Mouse (Mus musculus) thymus, adult 2 months (tissue): ENCODE measurements around the gene Rufy2. TPM values are rescaled to one million over a fixed set of nuclear protein-coding genes. Genes with fewer than 3 reads are reported as not detected.

Source experiments
- DNase-seq: peaks from one replicate; pipeline ENCODE4 v3.0.0; 2021
- H3K27ac ChIP-seq: fragments of 200-500 bp; 2 replicates; pipeline ENCODE4 v1.5.1; 2012; ENCODE audit warnings: low read length, control low read depth; ENCODE audit not compliant: control insufficient read depth, insufficient read depth
- H3K27me3 ChIP-seq: fragments of 200-500 bp; 2 replicates; pipeline ENCODE4 v1.6.1; 2012; ENCODE audit warnings: mild to moderate bottlenecking, low read length, moderate library complexity, mixed read lengths; ENCODE audit not compliant: control insufficient read depth, insufficient read depth
- H3K36me3 ChIP-seq: fragments of 200-500 bp; 2 replicates; pipeline ENCODE4 v1.6.1; 2012; ENCODE audit warnings: mild to moderate bottlenecking, low read length, moderate library complexity; ENCODE audit not compliant: control insufficient read depth, insufficient read depth
- H3K4me1 ChIP-seq: fragments of 200-500 bp; replicated peaks from 2 replicates; pipeline ENCODE4 v1.6.1; 2012; ENCODE audit warnings: low read length; ENCODE audit not compliant: control insufficient read depth, insufficient read depth
- H3K4me3 ChIP-seq: fragments of 200-500 bp; 2 replicates; pipeline ENCODE4 v1.5.1; 2012; ENCODE audit warnings: mild to moderate bottlenecking, low read length, control low read depth, moderate library complexity; ENCODE audit not compliant: control insufficient read depth, insufficient read depth
- CTCF ChIP-seq: fragments of 200-500 bp; IDR thresholded peaks from 2 replicates; pipeline ENCODE4 v1.5.1; 2012; ENCODE audit warnings: mild to moderate bottlenecking, control low read depth, low read length, moderate library complexity, borderline replicate concordance; ENCODE audit not compliant: control insufficient read depth, poor library complexity, insufficient read depth; ENCODE audit errors: extremely low read depth
- POLR2A ChIP-seq: fragments of 200-500 bp; IDR thresholded peaks from 2 replicates; pipeline ENCODE4 v1.6.1; 2012; ENCODE audit warnings: mild to moderate bottlenecking, low read length, control low read depth, moderate library complexity; ENCODE audit not compliant: control insufficient read depth, poor library complexity, insufficient read depth; ENCODE audit errors: extremely low read depth
- WGBS: fragments of 180-500 bp; shearing (Covaris S2); methylation state at CpG from one replicate; pipeline ENCODE4 v1.1.7; 2018; 5-methylcytosine and 5-hydroxymethylcytosine counted together
- polyA plus RNA-seq: library from polyadenylated mRNA; depleted of rRNA; stranded (reverse); fragments of >200 nt; gene quantifications from 2 replicates; pipeline ENCODE4 v1.2.3, GENCODE M21; 2012; rRNA removed

The Rufy2 gene
- polyA plus RNA-seq = 7.5 and 8.0 TPM in 2 replicates

DNA sequence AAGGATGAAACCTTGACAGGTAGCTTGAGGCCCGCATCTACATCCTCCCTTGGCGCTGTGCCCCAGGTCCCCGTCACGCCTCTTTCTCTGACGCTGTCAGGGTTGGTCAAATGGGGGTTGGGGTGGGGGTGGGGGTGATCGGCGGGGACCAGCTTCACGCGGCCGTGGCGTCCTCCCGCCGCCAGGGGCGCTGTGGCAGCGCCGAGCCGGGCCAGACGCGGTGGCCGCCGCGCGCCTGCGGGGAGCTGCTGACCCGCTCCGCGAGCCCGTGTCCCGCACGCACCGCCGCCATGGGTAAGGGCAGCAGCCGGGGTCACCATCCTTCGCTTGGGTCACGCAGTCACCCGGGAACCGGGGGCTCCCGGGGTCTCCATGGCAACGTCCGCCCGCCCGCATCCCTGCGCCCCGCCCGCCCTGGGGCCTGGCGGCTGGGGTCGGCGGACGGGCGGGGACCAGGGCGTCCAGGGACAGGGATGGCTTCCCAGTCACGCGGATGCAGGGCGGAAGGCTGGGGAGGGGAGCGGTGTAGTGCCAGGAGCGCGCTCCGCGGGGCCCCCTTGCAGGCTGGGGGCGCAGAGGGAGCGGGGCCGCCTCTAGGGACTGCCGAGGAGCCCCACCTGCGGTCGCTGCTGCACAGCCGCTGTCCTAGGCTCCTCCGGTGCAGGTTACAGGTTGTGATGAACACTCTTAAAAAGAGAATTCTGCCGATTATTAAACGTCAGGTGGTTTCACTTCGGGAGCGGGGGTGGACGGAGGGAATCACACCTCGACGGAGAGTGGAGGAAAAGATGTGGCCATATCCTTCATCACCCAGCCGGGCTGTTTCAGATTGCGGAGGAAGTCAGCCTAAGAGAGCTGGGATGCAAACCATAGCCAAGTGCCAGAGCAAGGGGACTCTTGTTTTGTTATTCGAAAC is at the start of gene Rufy2:
Rufy2 (plus strand) TSS at position 185 of the 916 bp plus-strand sequence.
- WGBS = under 1% methylated on average over 74 of the region's 77 CpGs
- peak; percentile 85 for DNase-seq
- TF ChIP-seq POLR2A = no peak
- peak; percentile 91 for TF ChIP-seq CTCF
- H3K4me3 ChIP-seq = peak within 1 kb of the TSS; percentile 83
- no peaks in the 10 kb centered on the region for H3K27me3 ChIP-seq
- H3K36me3 ChIP-seq = no peaks in the 10 kb centered on the region
- H3K4me1 ChIP-seq = peaks cover 24% of the 10 kb centered on the region
- peak within 1 kb of the TSS; percentile 13; the same call in 1 of the 2 replicates for H3K27ac ChIP-seq

DNA sequence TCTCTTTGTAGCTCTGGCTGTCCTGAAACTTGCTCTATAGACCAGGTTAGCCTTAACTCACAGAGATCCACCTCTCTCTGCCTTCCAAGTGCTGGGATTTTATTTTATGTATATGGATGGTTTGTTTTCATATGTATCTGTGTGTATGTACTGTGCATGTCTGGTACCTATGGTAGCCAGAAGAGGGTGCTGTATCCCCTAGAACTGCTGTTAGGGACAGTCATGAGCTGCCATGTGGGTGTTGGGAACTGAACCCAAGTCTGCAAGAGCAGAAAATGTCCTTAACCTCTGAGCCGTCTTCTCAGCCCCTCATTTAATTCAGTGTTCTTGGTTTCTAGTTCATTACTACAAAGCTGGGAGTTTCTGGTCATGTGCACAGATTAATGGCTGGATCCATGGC is 47.6 kb upstream of the Rufy2 start:
- Histone ChIP-seq H3K4me1 (no peaks in the 10 kb centered on the region), H3K36me3 (peaks cover 17% of the 10 kb centered on the region; the same call in 1 of the 2 replicates), H3K27me3 (no peaks in the 10 kb centered on the region), H3K4me3 (no peak overlapping the region), H3K27ac (no peak overlapping the region)
- TF ChIP-seq CTCF = no peak
- TF ChIP-seq POLR2A = no peak
- no peak for DNase-seq
- WGBS = 97% methylated on average over 1 of the region's 1 CpGs

DNA sequence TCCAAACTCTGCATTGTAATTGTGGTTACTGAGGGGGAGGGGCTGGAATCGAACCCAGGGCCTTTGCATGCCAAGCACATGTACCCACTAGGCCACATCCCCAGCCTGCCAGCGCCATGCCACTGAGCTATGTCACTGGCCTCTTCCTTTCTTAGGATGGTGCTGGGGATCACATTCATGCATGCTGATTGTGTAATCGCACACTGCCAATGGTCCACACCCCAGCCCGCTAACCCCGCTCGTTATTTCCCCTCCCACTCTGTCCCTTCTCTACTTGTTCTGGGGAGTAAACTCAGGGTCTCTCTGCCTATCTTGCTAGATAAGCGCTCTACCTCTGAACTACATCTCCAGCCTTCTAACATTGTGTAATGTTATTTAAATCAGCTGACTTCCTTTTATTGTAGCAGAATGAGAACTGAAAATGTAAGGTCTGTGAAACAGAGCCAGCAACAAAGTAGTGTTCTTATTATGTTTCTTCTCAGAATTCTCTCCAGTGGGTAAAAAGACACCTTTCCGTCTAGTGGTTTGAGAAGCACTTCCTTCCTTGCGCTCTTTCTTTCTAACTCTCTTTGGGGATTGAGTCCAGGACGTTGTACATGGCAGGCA is 34.9 kb upstream of the Rufy2 start:
- no peaks in the 10 kb centered on the region for H3K27me3 ChIP-seq
- TF ChIP-seq CTCF = no peak
- TF ChIP-seq POLR2A = no peak
- no peak for DNase-seq
- no peak overlapping the region for H3K27ac ChIP-seq
- H3K36me3 ChIP-seq = no peaks in the 10 kb centered on the region; the same call in 1 of the 2 replicates
- 0 out of 2 replicates have a peak, but pooled peaks cover 3% of the 10 kb centered on the region for H3K4me1 ChIP-seq
- no peak overlapping the region for H3K4me3 ChIP-seq
- WGBS = 59% methylated on average over 10 of the region's 10 CpGs

DNA sequence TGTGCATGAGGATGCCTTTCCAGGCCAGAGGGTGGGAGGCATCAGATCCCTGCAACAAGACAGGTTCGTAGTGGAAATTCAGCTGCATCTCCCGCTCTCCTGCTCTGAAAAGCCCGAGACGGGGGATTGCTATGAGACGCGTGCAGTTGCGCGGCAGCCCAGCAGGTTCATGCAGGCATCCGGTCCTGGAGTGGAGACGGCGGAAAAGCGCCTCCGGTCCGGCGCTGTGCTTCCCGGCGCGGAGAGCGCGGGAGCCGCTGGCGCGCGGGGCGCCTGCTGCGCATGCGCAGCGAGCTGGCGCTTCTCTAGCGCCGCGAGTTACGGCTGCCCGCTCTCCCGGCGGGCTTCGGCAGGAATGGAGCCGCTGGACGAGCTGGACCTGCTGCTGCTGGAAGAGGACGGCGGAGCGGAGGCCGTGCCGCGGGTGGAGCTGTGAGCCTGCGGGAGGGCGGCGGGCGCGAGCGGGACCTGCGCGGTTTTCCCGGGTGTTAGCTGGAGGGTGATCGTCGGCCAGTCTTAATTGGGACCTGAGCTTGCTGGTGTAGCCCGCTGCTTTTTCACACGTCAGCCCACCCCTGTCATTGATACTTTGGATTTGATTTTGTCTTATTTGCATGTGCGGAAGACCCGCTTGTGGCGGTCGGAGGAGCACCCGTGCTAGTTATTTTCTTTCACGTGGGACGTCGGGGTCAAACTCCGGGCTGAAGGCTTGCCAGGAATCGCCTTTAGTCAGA is 33.1 kb upstream of the Rufy2 start, which contains the start of gene Dna2:
Dna2 (plus strand) TSS at position 289 of the 734 bp plus-strand sequence.
- Histone ChIP-seq H3K27me3 (no peaks in the 10 kb centered on the region), H3K27ac (no peak within 1 kb of the TSS), H3K4me3 (peak within 1 kb of the TSS; percentile 52), H3K36me3 (no peaks in the 10 kb centered on the region; the same call in 1 of the 2 replicates), H3K4me1 (0 out of 2 replicates have a peak, but pooled peaks cover 3% of the 10 kb centered on the region)
- WGBS = under 1% methylated on average over 68 of the region's 68 CpGs
- peak; percentile 66 for DNase-seq
- TF ChIP-seq CTCF = peak; percentile 48; the same call in 1 of the 2 replicates
- peak; percentile 43; the same call in 1 of the 2 replicates for TF ChIP-seq POLR2A

DNA sequence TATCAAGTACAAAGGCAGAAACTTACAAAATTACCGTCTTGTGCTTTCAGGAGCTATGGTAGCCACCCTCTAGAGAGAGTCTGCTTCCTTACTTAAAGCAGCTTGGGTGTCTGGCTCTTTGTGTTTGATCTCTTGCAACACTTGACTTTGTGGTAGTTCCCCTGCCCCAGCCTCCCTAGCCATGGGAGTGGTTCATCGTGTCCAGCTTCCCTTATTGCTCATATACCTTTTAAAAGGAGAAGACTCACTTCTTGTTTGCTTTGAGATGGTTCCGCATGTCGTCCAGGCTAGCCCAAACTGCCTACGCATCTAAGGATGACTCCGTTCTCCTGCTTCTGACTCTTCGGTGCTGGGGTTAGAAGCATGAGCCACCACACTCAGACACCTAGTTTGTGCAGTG is 31.5 kb upstream of the Rufy2 start:
- 83% methylated on average over 7 of the region's 7 CpGs for WGBS
- H3K4me3 ChIP-seq = no peak overlapping the region
- no peaks in the 10 kb centered on the region; the same call in 1 of the 2 replicates for H3K36me3 ChIP-seq
- no peaks in the 10 kb centered on the region for H3K27me3 ChIP-seq
- no peak overlapping the region for H3K27ac ChIP-seq
- TF ChIP-seq CTCF (no peak), POLR2A (no peak)
- no peak for DNase-seq
- 0 out of 2 replicates have a peak, but pooled peaks cover 3% of the 10 kb centered on the region for H3K4me1 ChIP-seq
